Mouse (Mus musculus) C3H10T1/2 (cell line): Measurements from ENCODE around the gene Als2cr12. TPM values are rescaled to one million over a fixed set of nuclear protein-coding genes. Genes with fewer than 3 reads are reported as not detected.

Source experiments
- polyA plus RNA-seq, 2 experiments: library from polyadenylated mRNA; unstranded; fragments of >200 nt; fragmentation: generic; extraction: Trizol; gene quantifications; one replicate each; pipeline ENCODE4 v1.2.1; 2012; ENCODE audit warnings: missing spikeins in 2 of 2

Als2cr12 gene
- polyA plus RNA-seq: under 1 TPM; 0.02 to 0.05 TPM

DNA sequence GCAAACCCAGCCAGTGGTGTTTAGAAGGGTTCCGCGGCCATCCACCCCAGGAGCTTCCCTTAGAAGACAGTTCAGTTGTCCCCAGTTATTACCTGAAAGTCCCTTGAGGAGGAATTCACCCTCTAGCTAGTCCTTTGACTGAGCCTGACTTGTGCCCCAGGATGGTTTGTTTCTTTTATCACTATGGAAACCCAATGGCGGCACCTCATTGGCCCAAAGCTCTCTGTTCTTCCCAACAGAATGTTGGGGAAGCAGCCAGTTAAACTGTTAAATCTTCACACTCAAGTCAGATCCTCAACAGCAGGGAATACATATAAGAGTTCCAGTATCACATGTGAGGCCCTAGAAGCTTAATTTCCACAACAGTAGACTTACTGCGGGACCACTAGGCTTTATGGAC, at the start of gene Als2cr12:
Gene Als2cr12, minus strand, starts transcription at position 180 of the 400 bp plus-strand sequence.

DNA sequence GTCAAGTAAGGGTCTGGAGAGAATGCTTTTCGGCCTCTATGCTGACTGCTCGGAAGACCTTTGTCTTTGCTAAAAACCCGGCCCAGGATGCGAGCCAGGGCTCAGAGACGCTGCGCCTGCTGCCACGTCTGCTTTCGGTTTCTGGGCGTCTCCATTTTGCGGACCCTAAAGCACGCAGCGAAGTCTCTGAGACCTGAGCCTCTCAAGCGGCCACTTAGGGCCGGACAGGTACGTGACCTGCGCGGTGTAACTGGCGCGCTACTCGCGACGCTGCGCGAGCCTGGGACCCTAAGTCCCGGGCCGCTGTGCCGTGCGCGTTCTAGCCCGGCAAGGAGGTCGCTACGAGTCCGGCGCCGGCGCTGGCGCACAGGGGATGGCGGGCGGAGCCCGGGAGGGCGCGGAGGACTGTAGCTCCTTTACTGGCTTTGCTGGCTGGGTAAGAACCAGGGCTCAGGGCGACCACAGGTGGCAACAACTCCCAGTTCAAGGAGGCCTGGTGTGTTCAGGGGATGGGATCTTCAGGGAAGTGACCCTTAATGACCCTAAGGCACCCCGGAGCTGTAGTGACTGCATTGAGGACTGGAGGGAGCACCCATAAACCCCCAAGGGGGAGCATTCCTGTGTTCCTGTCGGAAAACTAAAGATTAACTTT, 15.7 kb upstream of the Als2cr12 start, which contains the start of gene Cflar:
Gene Cflar, plus strand, starts transcription at position 144 of the 652 bp plus-strand sequence.

Other genes with a start within 250 kb of the Als2cr12 start
- gene Orc2, start 190.9 kb downstream of the Als2cr12 start, polyA plus RNA-seq: 1 to 10 TPM in 1 of 2 experiments, under 1 TPM in 1; 0.70 to 5.2 TPM
- gene Fam126b, start 109.7 kb downstream of the Als2cr12 start, polyA plus RNA-seq: under 1 TPM; 0.07 to 0.39 TPM
- 100 to 1,000 TPM in 1 of 2 experiments, 10 to 100 TPM in 1; 58.4 to 123 TPM for gene Ndufb3, start 109.6 kb downstream of the Als2cr12 start, polyA plus RNA-seq
- gene Cflar, start 15.5 kb upstream of the Als2cr12 start, polyA plus RNA-seq: 10 to 100 TPM; 18.6 to 33.0 TPM
- 10 to 100 TPM in 1 of 2 experiments, 1 to 10 TPM in 1; 1.7 to 13.7 TPM for gene Casp8, start 99.4 kb upstream of the Als2cr12 start, polyA plus RNA-seq